ENCODE assay signal across 20 mouse cellular contexts in genomic region chr1:186197057-186197456, GRCm38 (mm10).
DNase-seq lines count a peak whose midpoint lies in the region; ATAC-seq lines count a peak whose summit lies in the region.
"Had no signal": no experiment of that assay in that cellular context is flagged by ENCODE, and none has a peak within 500 bp of the region (broad histone marks: within the 10 kb centered on the region; RNA-seq: fewer than 3 reads in every experiment).

No protein-coding gene starts in this region.

- H3K9ac ChIP-seq in embryonic facial prominence, embryonic 15.5 days: no peak overlapping the region
- no peak overlapping the region for H3K9ac ChIP-seq in midbrain, embryonic 15.5 days
- H3K9ac ChIP-seq in midbrain, embryonic 16.5 days (ENCODE audit: low read depth, low read length): no peak overlapping the region
- H3K9ac ChIP-seq: forebrain, embryonic 15.5 days; midbrain, embryonic 13.5 days; neural tube, embryonic 12.5 days had no signal

- H3K4me3 ChIP-seq in heart, embryonic 10.5 days: no peak overlapping the region
- H3K4me3 ChIP-seq in embryonic facial prominence, embryonic 15.5 days (replicated peaks): no peak overlapping the region
- no peak overlapping the region for H3K4me3 ChIP-seq in midbrain, embryonic 15.5 days
- H3K4me3 ChIP-seq in midbrain, embryonic 16.5 days (ENCODE audit: low read depth, low read length): no peak overlapping the region
- H3K4me3 ChIP-seq: forebrain, embryonic 15.5 days; hindbrain, embryonic 10.5 days; midbrain, embryonic 13.5 days; neural tube, embryonic 12.5 days had no signal

- intact Hi-C loops in heart, postnatal 14 days (cut with DNase I): no loop called here

- H3K4me2 ChIP-seq in embryonic facial prominence, embryonic 15.5 days (replicated peaks): no peak overlapping the region
- no peak overlapping the region for H3K4me2 ChIP-seq in midbrain, embryonic 15.5 days
- no peak overlapping the region for H3K4me2 ChIP-seq in midbrain, embryonic 16.5 days (ENCODE audit: low read length)
- H3K4me2 ChIP-seq: forebrain, embryonic 15.5 days; midbrain, embryonic 13.5 days; neural tube, embryonic 12.5 days had no signal

- no peaks in the 10 kb centered on the region for H3K9me3 ChIP-seq in heart, embryonic 10.5 days
- no peaks in the 10 kb centered on the region for H3K9me3 ChIP-seq in embryonic facial prominence, embryonic 15.5 days (replicated peaks)
- H3K9me3 ChIP-seq in midbrain, embryonic 15.5 days: no peaks in the 10 kb centered on the region
- no peaks in the 10 kb centered on the region for H3K9me3 ChIP-seq in midbrain, embryonic 16.5 days (replicated peaks; ENCODE audit: control insufficient read depth, low read length, poor library complexity, severe bottlenecking)
- H3K9me3 ChIP-seq: forebrain, embryonic 15.5 days; hindbrain, embryonic 10.5 days; midbrain, embryonic 13.5 days; neural tube, embryonic 12.5 days had no signal

- H3K27me3 ChIP-seq in heart, embryonic 10.5 days (ENCODE audit: insufficient read depth, poor library complexity, severe bottlenecking): no peaks in the 10 kb centered on the region
- no peaks in the 10 kb centered on the region for H3K27me3 ChIP-seq in embryonic facial prominence, embryonic 15.5 days
- no peaks in the 10 kb centered on the region for H3K27me3 ChIP-seq in midbrain, embryonic 15.5 days (replicated peaks)
- no peaks in the 10 kb centered on the region for H3K27me3 ChIP-seq in midbrain, embryonic 16.5 days (ENCODE audit: control insufficient read depth, insufficient read depth, low read depth, low read length)
- H3K27me3 ChIP-seq: forebrain, embryonic 15.5 days; midbrain, embryonic 13.5 days; neural tube, embryonic 12.5 days had no signal

- DNase-seq in heart, adult 11 months: peak; percentile 97
- no peak for DNase-seq in heart, embryonic 10.5 days (ENCODE audit: low spot score)
- DNase-seq in heart, postnatal 14 days: peak; percentile 48 to 68
- peak; percentile 43 for DNase-seq in lung, postnatal 10 days
- no peak for DNase-seq in urinary bladder, postnatal 10 days (ENCODE audit: low spot score)
- DNase-seq: adrenal gland, adult 2 months; cerebellum, adult 18-20 months; gastrocnemius, postnatal 36 days; liver; right cerebral cortex, postnatal 25 days had no signal

- no peaks in the 10 kb centered on the region for H3K36me3 ChIP-seq in heart, embryonic 10.5 days
- no peaks in the 10 kb centered on the region for H3K36me3 ChIP-seq in embryonic facial prominence, embryonic 15.5 days
- H3K36me3 ChIP-seq in midbrain, embryonic 15.5 days (replicated peaks): no peaks in the 10 kb centered on the region
- H3K36me3 ChIP-seq in midbrain, embryonic 16.5 days (ENCODE audit: control insufficient read depth, insufficient read depth, low read length): no peaks in the 10 kb centered on the region
- H3K36me3 ChIP-seq: forebrain, embryonic 15.5 days; G1E; hindbrain, embryonic 10.5 days; midbrain, embryonic 13.5 days; neural tube, embryonic 12.5 days had no signal

- H3K4me1 ChIP-seq in heart, embryonic 10.5 days: no peaks in the 10 kb centered on the region
- H3K4me1 ChIP-seq in embryonic facial prominence, embryonic 15.5 days: no peaks in the 10 kb centered on the region
- no peaks in the 10 kb centered on the region for H3K4me1 ChIP-seq in midbrain, embryonic 15.5 days
- H3K4me1 ChIP-seq in midbrain, embryonic 16.5 days (ENCODE audit: control insufficient read depth, insufficient read depth, low read length): no peaks in the 10 kb centered on the region
- H3K4me1 ChIP-seq: forebrain, embryonic 15.5 days; midbrain, embryonic 13.5 days; neural tube, embryonic 12.5 days had no signal

- ATAC-seq in embryonic facial prominence, embryonic 15.5 days (ENCODE audit: insufficient number of reproducible peaks, low FRiP score, low TSS enrichment, low read depth): 0 out of 2 replicates have a peak, but pooled peaks have one; percentile 47
- ATAC-seq in midbrain, embryonic 15.5 days (replicated peaks): no peak
- ATAC-seq in midbrain, embryonic 16.5 days: no peak
- ATAC-seq: forebrain, embryonic 15.5 days; inflammation-experienced regulatory T-cells, adult 6 months; midbrain, embryonic 13.5 days had no signal

- WGBS in heart, embryonic 10.5 days: 75% methylated on average over 2 of the region's 2 CpGs
- 66% methylated on average over 2 of the region's 2 CpGs for WGBS in embryonic facial prominence, embryonic 15.5 days
- 82% methylated on average over 2 of the region's 2 CpGs for WGBS in midbrain, embryonic 15.5 days
- WGBS in midbrain, embryonic 16.5 days: 91% methylated on average over 2 of the region's 2 CpGs

- H3K27ac ChIP-seq in heart, embryonic 10.5 days: no peak overlapping the region
- H3K27ac ChIP-seq in embryonic facial prominence, embryonic 15.5 days (replicated peaks): no peak overlapping the region
- H3K27ac ChIP-seq in midbrain, embryonic 15.5 days: no peak overlapping the region
- H3K27ac ChIP-seq in midbrain, embryonic 16.5 days (ENCODE audit: low read length): no peak overlapping the region
- H3K27ac ChIP-seq: forebrain, embryonic 15.5 days; hindbrain, embryonic 10.5 days; macrophage; midbrain, embryonic 13.5 days; neural tube, embryonic 12.5 days had no signal

Comparison
In these comparisons a context has a peak if more than half of its experiments do, and no peak if none do; other contexts are left out.
1. DNase-seq: peak in heart, adult 11 months (single experiment), heart, postnatal 14 days (2 of 2) and lung, postnatal 10 days (single experiment); none in heart, embryonic 10.5 days (single experiment) and urinary bladder, postnatal 10 days (single experiment).